Mouse (Mus musculus) MN1 (cell line): ENCODE data around the gene Cirbp.
"Not testable (repeated sequence)": the region's sequence is repeated elsewhere in the genome, so short reads cannot be mapped to it uniquely, and the experiment has no call there.

Source experiments
- DNase-seq: peaks from one replicate; pipeline ENCODE4 v3.0.0-alpha.2; 2016; ENCODE audit warnings: low spot score

Gene Cirbp

DNA sequence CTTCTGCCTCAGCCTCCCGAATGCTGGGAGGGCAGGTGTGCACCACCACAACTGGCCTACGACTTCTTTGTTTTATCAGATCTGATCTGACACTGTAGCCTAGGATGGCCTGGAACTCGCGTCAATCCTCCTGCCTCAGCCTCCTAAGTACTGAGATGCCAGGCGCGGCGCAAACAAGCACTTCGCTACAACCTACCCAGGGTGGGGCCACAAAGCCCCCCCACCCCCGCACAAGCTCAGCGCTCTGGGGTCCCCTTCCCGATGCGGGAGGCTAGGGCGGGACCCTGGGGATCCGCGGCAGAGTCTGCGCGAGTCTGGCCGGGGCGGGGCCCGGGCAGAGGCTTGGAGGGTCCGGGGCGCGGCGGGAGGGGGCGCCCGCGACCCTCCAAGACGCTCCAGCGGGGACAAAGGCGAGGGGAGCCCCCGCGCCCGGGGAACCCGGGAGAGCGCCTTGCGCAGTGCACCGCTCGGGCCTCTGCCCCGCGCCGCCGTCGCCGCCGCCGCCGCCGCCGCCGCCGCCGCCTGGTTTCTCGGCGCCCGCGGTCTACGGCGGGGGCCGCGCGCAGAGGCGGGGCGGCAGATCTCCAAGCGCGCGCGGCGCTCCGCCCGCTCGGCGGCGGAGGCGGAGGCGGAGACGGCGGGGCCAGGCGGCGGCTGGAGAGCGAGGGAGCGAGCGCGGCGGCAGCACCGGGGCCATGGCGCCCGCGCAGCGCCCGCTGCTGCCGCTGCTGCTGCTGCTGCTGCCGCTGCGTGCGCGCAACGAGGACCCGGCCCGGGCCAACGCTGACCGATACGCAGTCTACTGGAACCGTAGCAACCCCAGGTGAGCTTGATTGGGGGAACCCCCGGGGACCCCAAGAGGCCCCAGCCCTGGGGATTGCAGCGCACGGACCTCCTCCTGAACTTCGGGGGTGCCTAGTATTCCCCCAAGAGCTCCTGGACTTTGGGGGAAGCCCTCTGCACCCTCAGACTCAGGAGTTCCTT lies 13.6 kb downstream of the Cirbp start, which contains the start of gene Efna2:
Gene Efna2 (plus strand): TSS at position 415 of the 984 bp plus-strand sequence.
- DNase-seq: peak; percentile 61

DNA sequence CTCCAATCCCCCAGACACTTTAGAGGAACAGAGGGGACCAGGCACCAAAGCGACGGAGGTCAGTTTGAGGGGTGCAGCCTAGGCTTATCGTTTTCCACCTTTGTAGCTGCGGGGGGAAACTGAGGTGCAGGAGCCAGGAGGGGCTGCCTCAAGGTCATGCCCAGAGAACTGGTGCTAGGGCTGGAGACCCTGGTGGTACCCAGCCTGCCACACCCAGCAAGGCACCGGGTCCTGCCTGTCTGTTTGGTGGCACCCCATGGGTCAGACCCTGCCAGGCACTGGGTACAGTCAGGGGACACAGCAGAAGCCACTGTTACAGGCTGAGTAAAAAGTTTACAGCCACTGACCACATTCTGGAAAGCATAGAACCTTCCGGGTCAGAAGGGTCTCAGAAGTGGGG lies 14.5 kb downstream of the Cirbp start:
- no peak for DNase-seq

DNA sequence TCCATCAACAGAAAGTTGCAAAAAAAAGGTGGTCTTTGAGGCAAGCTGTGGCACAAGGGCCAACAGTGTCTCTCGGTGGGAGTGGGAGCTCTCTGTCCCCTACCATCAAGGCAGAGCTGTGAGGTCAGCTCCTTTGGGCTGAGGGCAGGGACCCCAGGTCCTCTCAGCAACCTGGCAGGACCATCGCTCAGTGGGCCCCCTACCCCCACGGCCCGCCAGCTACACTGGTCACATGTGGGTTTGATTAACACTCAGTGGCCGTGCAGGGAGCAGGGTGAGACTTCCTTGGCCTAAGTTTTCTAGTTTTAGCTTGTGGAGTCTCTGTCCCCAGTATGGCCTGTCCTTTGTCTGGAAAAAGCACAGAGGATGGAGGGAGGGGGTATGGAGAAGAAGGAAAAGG lies 15.0 kb downstream of the Cirbp start:
- no peak for DNase-seq

DNA sequence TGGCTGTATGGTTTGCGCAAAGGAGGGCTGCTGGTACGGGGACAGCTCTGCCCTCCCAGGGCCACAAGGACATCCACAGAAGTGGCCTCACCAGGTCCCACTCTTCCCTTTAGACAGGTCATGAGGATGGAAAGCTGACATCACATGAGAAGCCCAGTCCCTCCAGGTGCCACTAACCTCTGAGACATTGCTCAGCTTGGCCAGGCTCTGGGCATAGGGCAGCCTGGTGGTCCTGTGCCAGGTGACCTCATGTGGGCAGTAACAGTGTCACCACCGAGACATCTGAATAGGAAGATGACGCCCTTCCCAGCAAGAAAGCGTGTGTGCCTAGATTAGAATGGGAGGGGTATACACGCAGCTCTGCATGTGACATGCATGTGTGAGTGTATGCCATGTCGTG lies 16.8 kb downstream of the Cirbp start:
- no peak for DNase-seq

DNA sequence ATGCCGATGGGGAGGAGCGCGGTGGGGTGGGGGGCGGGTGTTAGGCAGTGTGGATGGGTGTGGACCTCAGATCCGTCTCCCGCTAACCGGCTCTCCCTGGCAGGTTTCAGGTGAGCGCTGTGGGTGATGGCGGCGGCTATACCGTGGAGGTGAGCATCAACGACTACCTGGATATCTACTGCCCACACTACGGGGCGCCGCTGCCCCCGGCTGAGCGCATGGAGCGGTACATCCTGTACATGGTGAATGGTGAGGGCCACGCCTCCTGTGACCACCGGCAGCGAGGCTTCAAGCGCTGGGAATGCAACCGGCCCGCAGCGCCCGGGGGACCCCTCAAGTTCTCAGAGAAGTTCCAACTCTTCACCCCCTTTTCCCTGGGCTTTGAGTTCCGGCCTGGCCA lies 20.9 kb downstream of the Cirbp start:
- no peak for DNase-seq

DNA sequence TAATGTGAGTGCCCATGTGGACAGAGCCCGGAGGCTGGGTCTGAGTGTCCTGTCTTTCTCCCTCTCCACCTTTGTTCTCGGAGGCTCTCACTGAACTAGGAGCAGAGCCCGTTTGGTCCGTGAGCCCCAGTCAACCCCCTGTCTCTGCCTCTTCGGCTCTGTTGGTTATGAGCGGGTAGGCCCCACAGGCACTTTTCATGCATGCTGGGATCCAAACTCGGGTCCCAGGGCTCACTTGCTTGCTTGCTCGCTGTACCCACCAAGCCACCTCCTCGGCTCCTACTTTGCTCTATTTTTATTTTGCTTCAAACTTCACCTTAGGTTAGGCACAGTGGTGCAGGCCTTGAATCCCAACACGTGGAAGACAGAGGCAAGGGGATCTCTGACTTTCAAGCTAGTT lies 22.0 kb downstream of the Cirbp start:
- DNase-seq: no peak

DNA sequence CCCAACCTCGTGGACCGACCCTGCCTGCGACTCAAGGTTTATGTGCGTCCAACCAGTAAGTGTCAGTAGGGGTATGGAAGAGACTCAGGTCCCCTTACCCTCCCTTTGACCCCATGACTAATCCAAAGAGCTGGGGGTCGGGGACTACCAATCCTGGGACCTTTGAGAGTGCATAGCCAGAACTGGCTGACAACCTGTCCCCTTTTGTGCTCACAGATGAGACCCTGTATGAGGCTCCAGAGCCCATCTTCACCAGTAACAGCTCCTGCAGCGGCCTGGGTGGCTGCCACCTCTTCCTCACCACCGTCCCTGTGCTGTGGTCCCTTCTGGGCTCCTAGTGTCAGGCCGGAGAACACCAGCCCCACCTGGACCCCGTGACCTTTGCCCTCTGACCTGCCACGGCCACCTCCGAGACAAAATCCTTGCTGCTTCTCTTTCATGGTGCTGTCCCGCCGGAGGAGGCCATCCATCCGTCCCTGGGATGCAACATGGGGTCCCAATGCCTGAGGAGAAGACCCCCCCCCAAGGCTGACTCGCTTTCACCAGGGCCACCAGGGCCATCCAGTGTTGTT lies 22.8 kb downstream of the Cirbp start:
- DNase-seq: no peak

DNA sequence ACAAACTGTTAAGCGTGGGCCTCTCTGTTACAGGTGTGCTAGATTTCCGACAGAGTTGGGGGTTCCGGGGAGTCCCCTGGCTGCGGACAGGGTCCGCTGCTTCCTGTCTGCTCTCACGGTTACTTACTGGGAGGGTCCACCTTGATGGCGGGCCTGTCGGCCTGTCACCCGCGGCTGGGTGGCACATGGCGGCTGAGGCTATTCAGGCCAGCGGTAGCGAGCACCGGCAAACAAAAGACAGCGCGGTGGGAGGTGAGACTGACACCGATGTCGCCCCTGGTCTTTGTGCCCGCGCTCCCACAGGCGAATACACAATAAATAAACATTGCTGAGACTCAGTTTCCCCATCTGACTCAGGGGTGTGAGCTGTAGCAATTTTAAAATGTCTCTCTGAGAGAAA lies 24.2 kb downstream of the Cirbp start:
- DNase-seq: no peak

DNA sequence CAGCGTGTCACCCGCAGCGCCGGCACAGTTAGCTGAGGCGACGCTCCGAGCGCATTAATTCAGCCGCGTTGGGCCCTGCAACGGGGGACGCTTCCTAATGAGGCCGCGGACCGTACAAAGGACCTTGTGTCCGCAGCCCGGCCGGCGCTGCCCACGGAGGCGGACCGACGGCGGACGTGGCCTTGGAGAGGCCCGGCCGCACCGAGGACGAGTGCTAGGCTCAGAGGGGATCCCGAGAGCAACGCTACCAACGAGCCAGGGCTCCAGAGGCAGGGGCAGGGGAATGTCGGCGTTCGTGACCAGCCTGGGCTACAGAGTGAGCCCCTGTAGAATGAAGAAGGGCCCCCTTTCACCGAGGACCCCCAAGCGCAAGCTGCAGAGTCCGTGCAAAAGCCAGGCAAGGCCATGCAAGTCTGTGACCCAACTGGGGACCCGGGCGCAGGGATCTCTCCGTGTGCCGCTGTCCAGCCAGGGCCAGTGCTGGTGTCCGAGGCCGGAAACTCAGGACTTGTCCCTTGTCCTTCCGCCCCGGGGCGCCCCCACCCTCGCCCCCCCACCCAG lies 24.8 kb downstream of the Cirbp start:
- DNase-seq: peak; percentile 75

DNA sequence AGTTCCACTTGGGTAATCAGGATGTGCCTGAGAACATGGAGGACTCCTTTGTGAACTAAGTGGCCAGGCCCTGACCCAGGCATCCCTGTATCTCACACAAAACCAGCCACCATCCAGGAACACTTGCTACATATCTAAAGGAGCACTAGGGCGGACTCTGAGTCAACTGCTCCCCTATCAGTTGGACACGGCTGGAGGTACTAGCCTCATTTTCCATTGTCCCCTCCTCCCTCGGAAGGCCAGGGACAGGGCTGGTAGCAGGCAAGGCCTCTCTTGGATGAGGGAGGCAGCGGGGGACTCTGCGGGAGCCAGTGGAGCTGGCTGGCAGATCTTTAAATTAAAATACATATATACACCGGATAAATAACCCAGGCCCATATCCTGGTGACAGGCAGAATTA lies 28.2 kb downstream of the Cirbp start:
- no peak for DNase-seq

DNA sequence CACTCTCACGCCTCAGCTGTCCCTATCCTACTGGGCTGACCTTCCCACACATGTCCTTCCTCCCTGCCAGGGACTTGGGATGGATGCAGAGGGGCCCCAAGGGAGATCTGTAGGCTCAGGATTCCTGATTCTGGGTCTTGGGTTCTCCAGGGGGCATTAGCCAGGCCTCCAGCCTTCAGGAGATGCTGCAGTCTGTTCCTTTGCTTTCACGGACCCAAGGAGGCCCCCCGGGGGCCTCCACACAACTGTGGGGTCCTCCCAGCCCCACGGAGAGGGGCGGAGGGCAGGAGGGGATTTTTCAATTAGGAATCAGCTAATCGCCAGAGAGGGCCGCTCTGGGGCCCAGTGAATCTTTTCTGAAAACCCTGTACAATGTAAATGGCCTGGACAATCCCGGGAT lies 28.7 kb downstream of the Cirbp start:
- DNase-seq: no peak

DNA sequence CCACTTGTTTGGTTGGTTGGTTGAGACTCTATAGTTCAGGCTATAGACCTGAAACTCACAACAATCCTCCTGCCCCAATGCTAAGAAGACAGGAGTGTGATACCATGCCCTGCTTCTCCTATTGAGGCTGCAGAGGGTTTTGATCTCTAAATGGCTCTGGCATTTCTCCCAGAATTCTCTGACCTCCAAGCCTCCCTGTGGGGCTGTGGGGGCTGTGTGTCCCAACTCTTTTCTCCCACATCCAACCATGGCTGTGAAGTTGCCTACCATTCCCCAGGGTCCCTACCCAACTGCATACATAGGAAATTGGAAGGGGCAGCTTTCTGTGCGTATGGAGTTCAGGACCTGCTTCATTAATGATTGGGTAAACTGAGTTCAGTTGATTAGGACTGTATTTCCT lies 30.4 kb downstream of the Cirbp start:
- no peak for DNase-seq

DNA sequence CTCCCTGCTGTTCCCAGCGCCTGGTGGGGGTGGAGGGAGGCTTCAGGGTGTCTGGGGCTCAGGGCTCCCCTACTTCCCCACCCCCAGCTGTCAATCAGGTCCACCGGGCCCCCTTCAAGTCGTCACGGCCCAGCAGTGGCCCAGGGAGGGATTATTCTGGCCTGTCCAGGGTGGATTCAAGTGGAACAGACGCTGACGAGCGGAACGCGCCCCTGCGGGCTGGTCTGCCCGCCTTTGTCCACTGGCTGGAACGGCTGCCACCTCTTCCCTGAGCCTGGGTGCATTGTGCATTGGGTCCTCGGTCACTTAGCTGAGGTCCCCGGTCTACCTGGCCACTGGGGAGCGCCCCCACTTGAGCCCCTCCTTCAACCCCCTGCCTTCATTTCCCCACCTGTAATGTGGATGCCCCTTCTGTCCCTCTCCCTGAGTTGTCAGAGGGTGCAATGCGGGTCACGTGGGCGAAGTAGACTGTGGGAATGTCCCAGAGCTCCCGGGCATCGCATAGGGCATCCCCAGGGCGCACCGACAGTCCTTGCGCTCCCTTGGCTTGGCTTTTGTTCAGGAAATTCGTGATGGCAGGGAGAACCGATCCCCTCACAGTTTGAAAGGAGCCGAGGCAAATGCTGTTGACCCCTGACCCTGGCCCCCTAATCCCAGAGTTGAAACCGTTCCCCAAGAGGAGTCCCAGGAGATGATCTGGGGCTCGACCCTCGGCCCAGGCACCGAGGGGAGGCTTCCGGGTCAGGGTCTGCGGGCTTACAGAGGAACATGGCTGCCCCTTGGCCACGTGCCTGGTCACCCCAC lies 31.2 kb downstream of the Cirbp start:
- no peak for DNase-seq

DNA sequence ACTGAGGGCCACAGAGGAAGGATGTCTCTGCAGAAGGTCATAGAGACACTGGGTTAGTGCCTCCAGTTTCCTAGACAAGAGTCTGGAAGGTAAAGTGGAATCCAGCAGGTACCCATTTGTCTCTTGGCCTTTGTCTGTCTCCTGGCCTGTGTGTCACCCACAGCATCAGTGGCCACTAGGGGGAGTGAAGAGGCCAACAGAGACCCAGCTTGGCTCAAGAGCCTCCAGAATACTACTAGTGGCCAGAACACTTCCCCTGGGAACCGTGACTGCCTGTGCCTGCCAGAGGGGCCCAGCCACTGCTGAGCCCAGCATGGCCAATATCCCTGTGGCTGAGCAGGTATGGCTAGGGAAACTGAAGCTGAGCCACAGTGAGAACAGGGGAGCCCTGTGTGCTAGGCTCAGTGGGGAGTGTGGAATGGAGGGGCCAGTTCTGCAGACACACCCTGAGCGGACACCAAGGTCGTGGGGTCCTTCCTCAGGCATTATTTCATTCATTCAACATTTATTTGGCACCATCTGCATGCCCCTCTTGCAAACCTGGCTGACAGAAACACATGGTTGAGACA lies 33.7 kb downstream of the Cirbp start:
- peak; percentile 94 for DNase-seq

DNA sequence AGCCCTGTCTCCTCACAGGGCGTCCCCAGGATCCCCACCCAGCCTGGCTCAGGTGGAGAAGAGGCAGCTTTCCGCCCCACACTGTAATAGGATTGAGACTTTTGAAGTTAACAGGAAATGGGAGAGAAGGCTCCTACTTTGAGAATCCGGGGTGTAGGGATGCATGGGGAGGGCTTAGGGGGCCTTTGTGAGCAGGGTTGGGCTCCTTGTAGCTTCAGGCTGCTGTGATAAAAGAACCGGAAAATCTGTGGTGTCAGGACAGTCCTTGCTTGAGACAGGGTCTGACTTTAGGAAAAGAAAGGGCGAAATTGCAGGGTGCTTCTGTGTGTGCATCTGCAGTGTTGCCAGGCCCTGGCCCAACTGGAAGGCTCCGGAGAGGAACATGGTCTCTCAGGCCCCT lies 34.7 kb downstream of the Cirbp start:
- no peak for DNase-seq

DNA sequence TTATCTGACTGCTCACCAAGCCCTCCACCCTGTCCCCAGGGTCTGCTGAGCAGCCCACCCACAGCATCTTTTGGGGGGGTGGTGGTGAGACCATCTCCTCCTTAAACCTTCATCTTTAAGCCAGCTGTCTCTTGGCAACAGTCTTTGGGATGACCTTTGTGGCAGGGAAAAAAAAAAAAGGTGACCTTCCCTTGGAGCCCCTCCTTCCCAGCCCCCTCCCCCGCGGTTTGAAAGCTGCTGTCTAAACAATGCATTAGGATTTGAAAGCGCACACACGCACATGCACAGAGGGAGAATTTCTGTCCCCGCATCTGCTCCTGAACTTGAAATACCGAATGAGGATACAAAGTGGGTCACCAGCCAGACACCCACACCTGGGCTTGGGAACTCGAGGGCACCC lies 38.3 kb downstream of the Cirbp start:
- no peak for DNase-seq

DNA sequence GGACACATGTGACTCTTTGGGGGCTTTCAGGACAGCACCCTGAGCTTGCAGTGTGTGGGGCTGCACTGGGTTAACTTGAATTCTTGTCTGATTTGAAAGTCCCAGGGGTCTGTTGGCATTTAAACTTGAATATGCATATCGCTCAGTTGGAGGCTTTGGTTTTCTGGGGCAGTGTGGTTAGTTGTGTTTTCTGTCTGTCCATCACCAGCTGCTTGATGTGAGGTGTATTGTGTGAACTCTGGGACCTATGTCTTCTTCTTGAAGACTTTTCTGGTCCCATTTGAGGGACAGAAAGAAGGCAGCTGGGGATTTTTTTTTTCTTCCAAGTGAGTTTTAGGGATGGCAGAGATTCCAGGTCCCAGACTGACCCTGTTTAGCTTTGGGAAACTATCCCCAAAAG lies 41.4 kb downstream of the Cirbp start:
- DNase-seq: no peak

DNA sequence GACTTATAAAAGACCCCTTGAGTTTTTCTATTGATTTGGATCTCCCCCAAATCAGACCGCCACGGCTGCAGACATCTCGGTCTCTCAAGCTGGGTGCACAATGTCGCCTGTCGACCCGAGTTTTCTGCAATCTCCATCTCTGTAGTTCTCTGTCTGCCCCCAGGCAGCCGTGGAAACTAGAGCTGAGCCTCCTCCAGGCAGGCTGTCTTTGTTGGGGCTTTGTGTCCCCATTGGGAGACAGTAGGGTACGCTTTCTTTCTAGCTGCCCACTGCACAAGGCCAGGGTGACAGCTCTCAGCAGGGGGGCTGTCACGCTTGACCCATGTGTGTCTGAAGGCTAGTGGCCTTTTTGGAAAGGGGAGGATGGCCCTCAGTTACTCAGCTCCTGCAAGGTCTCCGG lies 41.9 kb downstream of the Cirbp start:
- DNase-seq: no peak

DNA sequence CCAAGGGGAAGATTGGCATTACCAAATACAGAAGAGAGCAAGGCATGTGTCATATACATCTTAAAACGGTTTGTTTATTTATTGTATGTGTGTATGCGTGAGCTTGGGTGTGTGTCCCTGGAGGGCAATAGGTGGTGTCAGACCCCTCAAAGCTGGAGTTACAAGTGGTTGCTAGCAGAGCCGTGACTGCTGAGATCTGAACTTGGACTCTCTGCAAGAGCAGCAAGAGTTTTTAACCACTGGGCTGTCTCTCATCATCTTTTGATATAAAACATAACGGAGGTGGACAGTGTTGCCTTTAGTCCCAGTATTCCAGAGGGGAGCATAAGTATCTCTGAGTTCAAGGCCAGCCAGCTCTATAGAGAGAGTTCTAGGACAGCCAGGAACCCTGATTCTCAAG lies 42.5 kb downstream of the Cirbp start:
- DNase-seq: no peak

DNA sequence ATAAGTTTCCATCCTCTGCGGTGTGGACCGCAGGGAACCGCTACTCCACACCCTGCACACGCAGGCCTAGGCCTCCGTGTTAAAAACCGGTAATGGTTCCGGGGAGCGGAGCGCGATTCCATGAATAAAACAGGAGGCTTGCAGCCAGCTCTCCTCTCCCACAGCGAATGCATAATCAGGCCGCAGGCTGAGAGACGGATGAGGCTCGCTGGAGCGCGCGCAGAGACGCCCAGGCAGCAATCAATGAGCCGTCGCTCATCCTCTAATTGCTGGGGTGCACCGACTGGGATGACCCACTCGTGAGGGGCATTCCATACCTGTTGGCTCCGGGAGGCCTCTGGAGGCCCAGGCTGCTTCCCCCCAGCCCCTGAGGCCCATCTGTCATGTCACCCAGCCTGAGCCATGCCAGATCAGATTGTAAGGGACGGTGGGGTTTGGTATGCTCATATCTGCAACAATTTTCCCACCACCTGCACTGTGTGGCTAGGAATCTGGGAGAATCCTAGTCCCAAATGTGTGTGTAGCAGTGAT lies 43.1 kb downstream of the Cirbp start:
- no peak for DNase-seq

DNA sequence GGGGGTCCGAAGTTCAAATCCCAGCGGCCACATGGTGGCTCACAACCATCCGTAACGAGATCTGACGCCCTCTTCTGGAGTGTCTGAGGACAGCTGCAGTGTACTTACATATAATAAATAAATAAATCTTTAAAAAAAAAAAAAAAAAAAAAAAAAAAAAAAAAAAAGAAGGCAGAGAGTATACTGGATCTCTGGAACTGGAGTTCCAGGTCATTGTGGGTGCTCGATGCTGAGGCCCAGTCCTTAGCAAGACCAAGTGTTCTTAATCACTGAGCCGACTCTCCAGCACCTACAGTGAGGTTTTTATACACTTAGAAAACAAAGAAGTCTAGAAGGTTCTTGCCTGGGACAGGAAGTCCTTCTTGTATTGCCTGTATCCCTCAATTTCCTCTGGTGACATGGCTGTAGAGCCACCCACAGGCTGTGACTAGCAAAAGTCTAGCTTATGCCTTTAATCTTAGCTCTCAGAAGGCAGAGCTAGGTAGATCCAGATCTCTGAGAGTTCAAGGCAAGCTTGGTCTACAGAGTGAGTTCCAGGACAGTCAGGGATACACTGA lies 45.8 kb downstream of the Cirbp start:
- DNase-seq: not testable (repeated sequence)
